Mouse (Mus musculus) gastrocnemius, postnatal 4 days (tissue): ENCODE measurements around the gene E330021D16Rik. TPM values are rescaled to one million over a fixed set of nuclear protein-coding genes. Genes with fewer than 3 reads are reported as not detected.

ENCODE experiments used
- total RNA-seq, 2 experiments: library from RNA; stranded (reverse); gene quantifications; 2 replicates each; pipeline ENCODE4 v1.2.3; 2021

The E330021D16Rik gene
- total RNA-seq, 2 experiments from 2014 or later: not detected

Other genes with a start within 250 kb of the E330021D16Rik start
- 1 to 10 TPM in 1 of 2 experiments, under 1 TPM in 1; 0.65 to 1.1 TPM for gene Grin2b, start 242.1 kb downstream of the E330021D16Rik start, total RNA-seq
- gene Gm8994, start 88.0 kb downstream of the E330021D16Rik start, total RNA-seq: not detected
- gene Atf7ip, start 90.6 kb upstream of the E330021D16Rik start, total RNA-seq: 100 to 1,000 TPM in 1 of 2 experiments, 10 to 100 TPM in 1; 85.1 to 102 TPM
- gene Plbd1, start 246.4 kb upstream of the E330021D16Rik start, total RNA-seq: 10 to 100 TPM; 14.2 to 15.5 TPM